Mouse (Mus musculus): ENCODE measurements around the gene Olfr688. TPM values are rescaled to one million over a fixed set of nuclear protein-coding genes. Genes with fewer than 3 reads are reported as not detected.

The Olfr688 gene
- not detected in 2 replicates for polyA plus RNA-seq (2016; fragmentation: Nextera tagmentation; extraction: Ambion mirVana)

- Histone ChIP-seq H3K9ac (no peak within 1 kb of the TSS), H3K27me3 (replicated peaks) (no peaks in the 10 kb centered on the region), H3K4me1 (no peaks in the 10 kb centered on the region), H3K27ac (no peak within 1 kb of the TSS), H3K4me2 (replicated peaks) (no peak within 1 kb of the TSS), H3K36me3 (no peaks in the 10 kb centered on the region), H3K4me3 (no peak within 1 kb of the TSS), H3K9me3 (no peaks in the 10 kb centered on the region)
- 83% methylated on average over 6 of the region's 6 CpGs for WGBS
- ATAC-seq (ENCODE audit: low FRiP score, low read depth): no peak
Measured at GRCm38 (mm10) chr7:105287795-105288194, at the start of gene Olfr688. Gene Olfr688, plus strand, starts transcription at chr7:105288095.

GRCm38 (mm10) chr7:105247671-105248070, 40.2 kb upstream of the Olfr688 start:
- Histone ChIP-seq H3K9me3 (no peaks in the 10 kb centered on the region), H3K36me3 (no peaks in the 10 kb centered on the region), H3K27me3 (replicated peaks) (no peaks in the 10 kb centered on the region), H3K4me3 (no peak overlapping the region), H3K4me2 (replicated peaks) (no peak overlapping the region), H3K9ac (no peak overlapping the region), H3K27ac (no peak overlapping the region), H3K4me1 (no peaks in the 10 kb centered on the region)
- 84% methylated on average over 3 of the region's 3 CpGs for WGBS
- ATAC-seq (ENCODE audit: low FRiP score, low read depth): no peak

GRCm38 (mm10) chr7:105248197-105248596, 39.7 kb upstream of the Olfr688 start:
- no peak overlapping the region for H3K9ac ChIP-seq
- WGBS: 54% methylated on average over 1 of the region's 1 CpGs
- ATAC-seq (ENCODE audit: low FRiP score, low read depth): no peak
- H3K27me3 ChIP-seq (replicated peaks): no peaks in the 10 kb centered on the region
- no peak overlapping the region for H3K4me3 ChIP-seq
- no peak overlapping the region for H3K4me2 ChIP-seq (replicated peaks)
- H3K36me3 ChIP-seq: no peaks in the 10 kb centered on the region
- H3K9me3 ChIP-seq: no peaks in the 10 kb centered on the region
- no peaks in the 10 kb centered on the region for H3K4me1 ChIP-seq
- H3K27ac ChIP-seq: no peak overlapping the region

GRCm38 (mm10) chr7:105256656-105257055, 31.2 kb upstream of the Olfr688 start:
- Histone ChIP-seq H3K4me2 (replicated peaks) (no peak overlapping the region), H3K4me1 (no peaks in the 10 kb centered on the region), H3K27ac (no peak overlapping the region), H3K4me3 (no peak overlapping the region), H3K9ac (no peak overlapping the region), H3K27me3 (replicated peaks) (no peaks in the 10 kb centered on the region), H3K9me3 (no peaks in the 10 kb centered on the region), H3K36me3 (no peaks in the 10 kb centered on the region)
- ATAC-seq (ENCODE audit: low FRiP score, low read depth): no peak
- 59% methylated on average over 5 of the region's 5 CpGs for WGBS

- H3K4me3 ChIP-seq: no peak overlapping the region
- no peak overlapping the region for H3K9ac ChIP-seq
- H3K4me2 ChIP-seq (replicated peaks): no peak overlapping the region
- H3K36me3 ChIP-seq: no peaks in the 10 kb centered on the region
- ATAC-seq (ENCODE audit: low FRiP score, low read depth): no peak
- WGBS: 73% methylated on average over 7 of the region's 7 CpGs
- H3K4me1 ChIP-seq: no peaks in the 10 kb centered on the region
- H3K9me3 ChIP-seq: no peaks in the 10 kb centered on the region
- no peaks in the 10 kb centered on the region for H3K27me3 ChIP-seq (replicated peaks)
- H3K27ac ChIP-seq: no peak overlapping the region
Measured at GRCm38 (mm10) chr7:105272426-105272825, 15.5 kb upstream of the Olfr688 start.

- H3K9me3 ChIP-seq: no peaks in the 10 kb centered on the region
- no peak for ATAC-seq (ENCODE audit: low FRiP score, low read depth)
Measured at GRCm38 (mm10) chr7:105290051-105290450, 2.2 kb downstream of the Olfr688 start.

GRCm38 (mm10) chr7:105310865-105311264, 23.0 kb downstream of the Olfr688 start, which contains the start of gene Olfr689:
Gene Olfr689, plus strand, starts transcription at chr7:105311165.
- no peak within 1 kb of the TSS for H3K4me3 ChIP-seq
- no peak within 1 kb of the TSS for H3K4me2 ChIP-seq (replicated peaks)
- 84% methylated on average over 1 of the region's 1 CpGs for WGBS
- no peaks in the 10 kb centered on the region for H3K4me1 ChIP-seq
- no peak for ATAC-seq (ENCODE audit: low FRiP score, low read depth)
- H3K9ac ChIP-seq: no peak within 1 kb of the TSS
- H3K36me3 ChIP-seq: no peaks in the 10 kb centered on the region
- H3K9me3 ChIP-seq: no peaks in the 10 kb centered on the region
- H3K27ac ChIP-seq: no peak within 1 kb of the TSS
- no peaks in the 10 kb centered on the region for H3K27me3 ChIP-seq (replicated peaks)

More at GRCm38 (mm10) chr7:105290051-105290450, 2.2 kb downstream of the Olfr688 start:
- H3K27me3 ChIP-seq (replicated peaks): no peaks in the 10 kb centered on the region
- H3K4me1 ChIP-seq: no peaks in the 10 kb centered on the region
- H3K36me3 ChIP-seq: no peaks in the 10 kb centered on the region
- no peak overlapping the region for H3K9ac ChIP-seq
- H3K27ac ChIP-seq: no peak overlapping the region
- no peak overlapping the region for H3K4me3 ChIP-seq
- no peak overlapping the region for H3K4me2 ChIP-seq (replicated peaks)

- Histone ChIP-seq H3K27ac (no peak overlapping the region), H3K36me3 (no peaks in the 10 kb centered on the region), H3K4me1 (no peaks in the 10 kb centered on the region), H3K9me3 (no peaks in the 10 kb centered on the region), H3K27me3 (replicated peaks) (no peaks in the 10 kb centered on the region), H3K9ac (no peak overlapping the region), H3K4me2 (replicated peaks) (no peak overlapping the region), H3K4me3 (no peak overlapping the region)
- ATAC-seq (ENCODE audit: low FRiP score, low read depth): no peak
- WGBS: 84% methylated on average over 2 of the region's 2 CpGs
Measured at GRCm38 (mm10) chr7:105325302-105325701, 37.4 kb downstream of the Olfr688 start.

GRCm38 (mm10) chr7:105334004-105334403, 46.1 kb downstream of the Olfr688 start, which contains the start of gene Olfr690:
Gene Olfr690, minus strand, starts transcription at chr7:105334104.
- ATAC-seq (ENCODE audit: low FRiP score, low read depth): no peak
- no peaks in the 10 kb centered on the region for H3K36me3 ChIP-seq
- no peaks in the 10 kb centered on the region for H3K4me1 ChIP-seq
- H3K9ac ChIP-seq: no peak within 1 kb of the TSS
- no peak within 1 kb of the TSS for H3K4me2 ChIP-seq (replicated peaks)
- no peak within 1 kb of the TSS for H3K4me3 ChIP-seq
- WGBS: 87% methylated on average over 1 of the region's 1 CpGs
- no peaks in the 10 kb centered on the region for H3K27me3 ChIP-seq (replicated peaks)
- no peak within 1 kb of the TSS for H3K27ac ChIP-seq
- H3K9me3 ChIP-seq: no peaks in the 10 kb centered on the region

Other genes starting within 250 kb of the Olfr688 start
- gene Olfr677, start 236.7 kb upstream of the Olfr688 start, polyA plus RNA-seq (2016; fragmentation: Nextera tagmentation; extraction: Ambion mirVana): not detected in 2 replicates
- gene Olfr678, start 223.6 kb upstream of the Olfr688 start, polyA plus RNA-seq (2016; fragmentation: Nextera tagmentation; extraction: Ambion mirVana): not detected in 2 replicates
- not detected in 2 replicates for gene Olfr679, start 206.9 kb upstream of the Olfr688 start, polyA plus RNA-seq (2016; fragmentation: Nextera tagmentation; extraction: Ambion mirVana)
- gene Olfr680-ps1, start 195.3 kb upstream of the Olfr688 start, polyA plus RNA-seq (2016; fragmentation: Nextera tagmentation; extraction: Ambion mirVana): not detected in 2 replicates
- not detected in 2 replicates for gene Olfr681, start 171.3 kb upstream of the Olfr688 start, polyA plus RNA-seq (2016; fragmentation: Nextera tagmentation; extraction: Ambion mirVana)
- not detected in 2 replicates for gene Olfr683, start 141.1 kb upstream of the Olfr688 start, polyA plus RNA-seq (2016; fragmentation: Nextera tagmentation; extraction: Ambion mirVana)
- not detected in 2 replicates for gene Olfr684, start 124.4 kb upstream of the Olfr688 start, polyA plus RNA-seq (2016; fragmentation: Nextera tagmentation; extraction: Ambion mirVana)
- gene Olfr685, start 102.1 kb upstream of the Olfr688 start, polyA plus RNA-seq (2016; fragmentation: Nextera tagmentation; extraction: Ambion mirVana): not detected in 2 replicates
- not detected in 2 replicates for gene Olfr686, start 80.6 kb upstream of the Olfr688 start, polyA plus RNA-seq (2016; fragmentation: Nextera tagmentation; extraction: Ambion mirVana)
- not detected in 2 replicates for gene Olfr689, start 23.1 kb downstream of the Olfr688 start, polyA plus RNA-seq (2016; fragmentation: Nextera tagmentation; extraction: Ambion mirVana)
- gene Olfr690, start 46.0 kb downstream of the Olfr688 start, polyA plus RNA-seq (2016; fragmentation: Nextera tagmentation; extraction: Ambion mirVana): not detected in 2 replicates
- gene Olfr691, start 54.2 kb downstream of the Olfr688 start, polyA plus RNA-seq (2016; fragmentation: Nextera tagmentation; extraction: Ambion mirVana): 0.34 TPM in 1 of 2 replicates, not detected in the other
- not detected in 2 replicates for gene Olfr692, start 80.1 kb downstream of the Olfr688 start, polyA plus RNA-seq (2016; fragmentation: Nextera tagmentation; extraction: Ambion mirVana)
- not detected in 2 replicates for gene Gm5901, start 86.9 kb downstream of the Olfr688 start, polyA plus RNA-seq (2016; fragmentation: Nextera tagmentation; extraction: Ambion mirVana)
- 40.6 and 41.7 TPM in 2 replicates for gene Fam160a2, start 112.0 kb downstream of the Olfr688 start, polyA plus RNA-seq (2016; fragmentation: Nextera tagmentation; extraction: Ambion mirVana)
- 0.08 and 0.15 TPM in 2 replicates for gene Cnga4, start 116.5 kb downstream of the Olfr688 start, polyA plus RNA-seq (2016; fragmentation: Nextera tagmentation; extraction: Ambion mirVana)
- gene Cckbr, start 137.6 kb downstream of the Olfr688 start, polyA plus RNA-seq (2016; fragmentation: Nextera tagmentation; extraction: Ambion mirVana): 0.22 and 0.68 TPM in 2 replicates
- 29.2 and 29.3 TPM in 2 replicates for gene Cavin3, start 194.2 kb downstream of the Olfr688 start, polyA plus RNA-seq (2016; fragmentation: Nextera tagmentation; extraction: Ambion mirVana)

All from neural tube, embryonic 12.5 days (tissue).